Mouse (Mus musculus): ENCODE data around the gene Esyt1.

- no peak for TF ChIP-seq CTCF (IDR thresholded peaks at IDR 0.05; ENCODE audit: low read depth)
- no peak for TF ChIP-seq EP300 (IDR thresholded peaks at IDR 0.05; ENCODE audit: low read depth)
Observed at GRCm38 (mm10) chr10:128491495-128491894, 34.2 kb downstream of the Esyt1 start.

All from liver, embryonic 14.5 days (tissue).